Mouse (Mus musculus) cortical plate, adult 2 months (tissue): ENCODE data around the gene Dab2ip.

Experiments used
- CTCF ChIP-seq: fragments of 200-500 bp; IDR thresholded peaks from 2 replicates; pipeline ENCODE4 v1.5.1; 2011; ENCODE audit warnings: mild to moderate bottlenecking, control low read depth, low read length; ENCODE audit not compliant: insufficient read depth; ENCODE audit errors: extremely low read depth
- POLR2A ChIP-seq: fragments of 200-500 bp; IDR thresholded peaks from 2 replicates; pipeline ENCODE4 v1.6.1; 2011; ENCODE audit warnings: mild to moderate bottlenecking, low read length, control low read depth; ENCODE audit not compliant: insufficient read depth; ENCODE audit errors: extremely low read depth

DNA sequence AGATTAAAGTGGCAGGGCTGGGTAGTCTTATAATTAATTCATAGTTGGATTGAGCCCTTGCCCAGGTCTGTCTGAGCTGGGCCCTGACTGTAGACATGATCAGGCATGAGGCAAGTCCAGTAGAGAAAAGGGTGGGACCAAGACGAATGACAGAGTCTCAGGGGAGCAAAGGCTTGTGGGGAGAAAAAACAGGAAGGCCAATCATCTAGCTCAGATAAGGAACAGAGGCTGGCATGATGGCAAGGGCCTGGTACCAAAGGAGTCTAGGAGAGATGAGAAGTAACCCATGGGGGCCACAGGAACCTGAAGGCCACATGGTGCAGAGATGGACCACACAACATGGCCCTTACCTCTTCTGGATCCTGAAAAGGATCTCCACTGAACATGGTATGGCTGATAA is 158.1 kb downstream of the Dab2ip start:
- no peak for TF ChIP-seq POLR2A
- TF ChIP-seq CTCF, result no peak
